Mouse (Mus musculus): Measurements from ENCODE around the gene Mtmr14. TPM values are rescaled to one million over a fixed set of nuclear protein-coding genes. Genes with fewer than 3 reads are reported as not detected.

Mtmr14 gene
- polyA plus RNA-seq (2017; shearing (Covaris generic)): 50.6 TPM

DNA sequence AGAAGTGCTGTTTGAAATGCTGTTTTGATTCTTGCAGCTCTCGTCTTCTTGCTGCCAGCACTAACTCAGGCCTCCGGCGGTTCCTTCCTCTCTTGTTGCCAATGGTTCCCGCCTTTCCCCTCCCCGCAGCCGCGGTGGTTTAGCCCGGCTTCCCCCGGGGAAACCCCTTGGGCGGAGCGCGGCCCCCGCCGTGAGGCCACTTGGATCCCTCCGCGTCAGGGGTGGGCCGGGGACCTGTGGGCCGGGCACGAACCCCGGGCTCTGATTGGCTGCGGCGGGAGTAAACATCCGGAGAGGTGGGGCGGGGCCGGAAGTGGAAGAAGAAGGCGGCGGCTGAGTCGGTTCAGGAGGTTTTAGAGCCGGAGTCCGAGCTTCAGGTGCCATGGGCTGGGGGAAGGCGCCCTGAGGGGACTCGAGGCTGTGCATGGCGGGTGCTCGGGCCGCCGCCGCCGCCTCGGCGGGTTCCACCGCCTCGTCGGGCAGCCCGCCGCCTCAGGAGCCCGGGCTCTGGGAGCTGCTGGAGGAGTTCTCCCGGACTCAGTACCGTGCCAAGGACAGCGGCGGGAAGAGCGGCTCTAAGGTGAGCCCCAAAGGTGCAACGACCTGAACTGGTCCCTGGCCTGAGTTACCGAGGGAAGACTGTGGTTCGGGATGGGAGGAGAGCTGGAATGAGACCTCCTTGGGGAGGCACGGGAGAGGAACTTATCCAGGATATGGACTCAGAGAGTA is at the start of gene Mtmr14:
Gene Mtmr14, plus strand, starts transcription at position 302 of the 729 bp plus-strand sequence.

GRCm38 (mm10) chr6:113194841-113195595 is 42.6 kb upstream of the Mtmr14 start, which contains the start of gene Lhfpl4:
Gene Lhfpl4, minus strand, starts transcription at chr6:113195384.

GRCm38 (mm10) chr6:113282101-113282802 is 44.6 kb downstream of the Mtmr14 start, which contains the start of gene Cpne9:
Gene Cpne9, plus strand, starts transcription at chr6:113282307.

DNA sequence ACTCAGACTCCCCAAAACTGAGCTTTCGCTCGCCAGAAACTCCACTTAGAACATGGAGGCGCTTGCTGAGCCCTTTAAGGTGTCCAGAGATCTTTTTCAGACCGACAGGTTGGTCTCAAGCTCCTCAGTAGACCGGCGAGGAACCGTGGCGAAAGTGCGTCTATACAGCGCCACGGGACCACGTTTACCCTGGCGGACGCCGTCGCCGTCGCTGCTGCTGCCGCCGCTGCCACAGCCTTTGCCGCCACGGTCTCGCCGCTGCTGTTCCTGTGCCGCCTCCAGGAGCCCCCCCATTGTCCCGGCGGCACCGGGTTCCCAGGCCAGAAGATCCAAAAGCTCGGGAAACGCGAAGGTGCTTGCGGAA is 69.3 kb downstream of the Mtmr14 start, which contains the start of gene Brpf1:
Gene Brpf1, plus strand, starts transcription at position 152 of the 364 bp plus-strand sequence.

DNA sequence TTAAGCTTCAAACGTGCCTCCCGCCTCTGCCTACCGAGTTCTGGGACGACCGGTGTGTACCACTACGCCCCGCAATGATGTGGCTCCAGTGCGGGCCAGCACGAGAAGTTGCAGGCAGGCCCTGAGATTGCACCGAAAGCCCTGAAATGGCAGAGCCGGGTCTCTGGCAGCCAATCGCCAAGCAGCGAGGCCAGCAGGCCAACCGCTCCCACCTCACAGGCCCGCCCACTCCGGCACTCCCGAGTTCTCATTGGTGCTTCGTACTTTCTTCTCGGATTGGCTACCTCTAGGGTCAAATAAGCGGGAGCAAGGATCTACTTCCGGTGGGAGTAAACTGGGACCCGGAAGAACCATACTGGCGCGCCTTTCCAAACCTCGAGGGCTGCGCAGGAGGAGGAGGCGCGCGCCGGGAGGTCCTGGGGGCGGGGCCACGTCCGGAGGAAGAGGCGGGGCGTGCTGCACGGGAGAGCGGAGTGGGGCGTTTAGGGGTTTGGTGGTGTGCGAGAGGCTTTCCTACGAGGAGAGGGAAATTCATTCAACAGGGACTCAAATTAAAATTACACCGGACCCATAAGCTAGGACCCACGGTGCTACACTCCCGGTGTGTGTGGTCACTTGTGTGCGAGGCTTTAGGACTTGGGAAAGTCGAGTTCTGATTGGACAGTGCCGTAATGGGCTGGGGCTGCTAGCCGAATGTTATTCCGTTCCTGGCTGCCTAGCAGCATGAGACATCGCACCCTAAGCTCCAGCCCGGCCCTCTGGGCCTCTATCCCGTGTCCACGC is 89.1 kb downstream of the Mtmr14 start, which contains the start of gene Ogg1:
Gene Ogg1, plus strand, starts transcription at position 440 of the 783 bp plus-strand sequence.

Other genes starting within 250 kb of the Mtmr14 start
- 48.6 TPM for gene Thumpd3, start 191.6 kb upstream of the Mtmr14 start, polyA plus RNA-seq (2017; shearing (Covaris generic))
- gene Setd5, start 160.5 kb upstream of the Mtmr14 start, polyA plus RNA-seq (2017; shearing (Covaris generic)): 50.6 TPM
- 0.67 TPM for gene Lhfpl4, start 42.5 kb upstream of the Mtmr14 start, polyA plus RNA-seq (2017; shearing (Covaris generic))
- gene Cpne9, start 44.5 kb downstream of the Mtmr14 start, polyA plus RNA-seq (2017; shearing (Covaris generic)): not detected
- gene Brpf1, start 69.3 kb downstream of the Mtmr14 start, polyA plus RNA-seq (2017; shearing (Covaris generic)): 74.5 TPM
- gene Ogg1, start 89.1 kb downstream of the Mtmr14 start, polyA plus RNA-seq (2017; shearing (Covaris generic)): 5.3 TPM
- 0.58 TPM for gene Camk1, start 106.1 kb downstream of the Mtmr14 start, polyA plus RNA-seq (2017; shearing (Covaris generic))
- 29.0 TPM for gene Tada3, start 140.0 kb downstream of the Mtmr14 start, polyA plus RNA-seq (2017; shearing (Covaris generic))
- 339 TPM for gene Arpc4, start 140.3 kb downstream of the Mtmr14 start, polyA plus RNA-seq (2017; shearing (Covaris generic))
- gene Ttll3, start 151.4 kb downstream of the Mtmr14 start, polyA plus RNA-seq (2017; shearing (Covaris generic)): 16.4 TPM
- 12.5 TPM for gene Rpusd3, start 181.5 kb downstream of the Mtmr14 start, polyA plus RNA-seq (2017; shearing (Covaris generic))
- gene Cidec, start 197.9 kb downstream of the Mtmr14 start, polyA plus RNA-seq (2017; shearing (Covaris generic)): not detected
- gene Jagn1, start 204.7 kb downstream of the Mtmr14 start, polyA plus RNA-seq (2017; shearing (Covaris generic)): 21.2 TPM
- gene Il17re, start 220.6 kb downstream of the Mtmr14 start, polyA plus RNA-seq (2017; shearing (Covaris generic)): 0.21 TPM
- gene Il17rc, start 233.6 kb downstream of the Mtmr14 start, polyA plus RNA-seq (2017; shearing (Covaris generic)): 0.32 TPM
- 9.0 TPM for gene Creld1, start 245.5 kb downstream of the Mtmr14 start, polyA plus RNA-seq (2017; shearing (Covaris generic))